Mouse (Mus musculus) 3134 (cell line): ENCODE measurements around the gene Btbd11.

Experiments
- DNase-seq: peaks from one replicate; pipeline ENCODE4 v3.0.0-alpha.2; 2011; ENCODE audit warnings: low spot score; ENCODE audit not compliant: insufficient read length; ENCODE audit errors: extremely low read depth

Btbd11 gene

DNA sequence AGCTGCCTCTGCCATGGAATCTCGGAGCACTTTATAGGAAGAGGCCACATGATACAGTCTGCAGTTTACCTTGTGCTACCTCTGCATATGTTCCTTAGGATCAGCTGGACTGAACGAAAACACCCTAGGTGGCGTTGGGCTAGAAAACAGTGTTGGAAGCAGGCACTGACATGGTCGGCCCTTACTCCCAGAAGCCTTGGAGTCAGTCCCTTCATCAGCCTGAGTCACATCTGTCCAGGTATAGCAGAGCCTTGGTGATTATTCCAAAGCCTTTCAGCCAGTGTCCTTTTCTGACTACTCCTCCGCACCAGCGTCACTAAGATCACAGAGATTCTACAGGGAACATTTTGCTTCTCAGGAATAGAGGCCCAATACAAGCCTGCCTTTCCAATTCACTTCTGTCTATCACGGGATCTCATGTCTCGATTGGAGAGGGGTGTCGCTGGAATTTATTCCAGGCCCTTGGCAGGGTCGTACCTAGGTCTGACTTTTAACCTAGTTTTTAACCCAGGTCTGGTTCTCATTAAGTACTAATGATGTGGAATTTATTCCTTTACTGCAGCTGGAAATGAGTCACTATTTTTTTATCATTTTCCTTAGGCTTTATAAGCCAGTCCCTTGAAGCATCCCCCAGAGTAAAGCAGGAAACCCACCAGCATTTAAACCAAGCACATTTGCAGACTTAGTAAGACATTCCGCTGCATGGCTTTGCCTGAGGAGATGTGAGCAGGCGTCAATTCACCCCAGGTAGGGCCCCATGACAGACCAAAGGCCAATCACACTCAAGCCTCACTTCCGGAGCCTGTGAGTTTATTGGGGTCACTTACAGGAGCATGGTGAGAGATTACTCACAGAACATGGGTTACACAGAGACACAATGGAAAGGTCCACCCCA lies 192.2 kb downstream of the Btbd11 start:
- no peak for DNase-seq

DNA sequence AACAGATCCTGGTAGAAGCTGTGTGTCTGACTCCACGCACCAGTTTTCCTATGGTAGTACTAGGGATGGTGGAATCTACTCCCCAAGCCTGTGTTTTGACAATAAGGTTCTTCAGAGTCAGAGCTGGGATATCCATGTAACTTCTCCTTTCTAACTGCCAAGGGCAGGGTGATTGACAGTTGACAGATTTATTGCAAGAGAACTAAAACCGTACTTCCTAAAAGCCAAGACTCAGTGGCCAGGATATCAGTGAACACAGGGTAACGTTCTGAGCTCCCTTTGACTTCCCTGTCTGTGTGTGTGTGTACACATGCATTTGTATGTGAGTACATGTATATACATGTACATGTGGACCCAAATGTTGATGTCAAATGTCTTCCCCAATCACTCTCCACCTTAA lies 201.1 kb downstream of the Btbd11 start:
- DNase-seq, result no peak

DNA sequence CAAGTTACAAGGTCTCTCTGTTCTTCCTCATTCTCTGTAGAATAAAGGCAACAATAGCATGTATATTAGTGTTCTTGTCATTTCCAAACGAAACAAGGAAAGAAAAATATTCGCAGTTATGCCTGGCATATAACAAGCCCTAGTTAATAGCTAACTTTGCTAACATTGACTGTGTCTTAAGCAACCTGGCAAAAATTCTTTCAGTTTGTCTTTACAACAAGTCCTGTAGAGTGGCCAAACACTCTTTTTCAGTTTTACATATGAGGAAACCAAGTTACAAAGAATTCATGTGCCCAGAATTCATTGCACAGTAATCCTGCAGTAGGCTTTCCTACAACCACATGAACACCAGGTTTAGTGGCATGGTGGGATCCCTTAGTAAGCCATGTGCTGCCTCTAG lies 203.4 kb downstream of the Btbd11 start:
- DNase-seq, result no peak

DNA sequence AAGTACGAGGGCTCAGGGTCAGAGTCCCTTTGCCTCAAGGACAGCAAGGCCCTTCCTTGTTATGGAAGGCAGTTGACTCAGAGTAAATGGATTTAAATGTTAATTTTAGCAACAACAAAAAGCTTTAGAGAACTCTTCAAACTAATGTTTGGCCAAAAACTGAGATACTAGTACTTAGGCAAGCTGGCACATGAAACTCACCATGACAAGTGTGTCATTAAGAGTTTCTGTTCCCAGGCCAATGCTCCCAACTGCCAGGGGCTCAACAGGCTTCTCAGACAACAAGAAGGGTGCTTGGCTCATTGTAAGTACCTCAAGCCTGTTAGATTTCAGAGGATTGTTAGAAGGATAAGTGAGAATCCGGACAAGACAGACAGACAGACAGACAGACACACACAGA lies 204.7 kb downstream of the Btbd11 start:
- DNase-seq, result no peak

DNA sequence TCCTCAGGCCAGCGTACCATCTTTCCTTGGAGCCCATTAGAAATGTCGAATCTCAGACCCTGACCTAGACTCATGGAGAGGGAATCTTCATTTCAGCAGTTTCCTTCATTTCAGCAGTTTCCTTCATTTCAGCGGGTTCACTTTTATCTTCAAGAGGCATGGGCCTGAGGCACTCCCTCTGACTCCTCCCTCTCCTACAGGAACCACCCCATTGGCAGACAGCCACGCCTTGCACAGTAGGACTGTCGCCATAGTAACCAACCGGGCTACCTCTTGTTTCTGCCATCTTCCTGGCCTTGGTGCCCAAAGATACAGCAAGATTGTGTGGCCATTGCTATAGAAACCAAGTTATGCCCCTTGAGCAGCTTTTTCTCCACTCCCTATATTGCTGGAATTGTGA lies 205.4 kb downstream of the Btbd11 start:
- peak; percentile 30 for DNase-seq

DNA sequence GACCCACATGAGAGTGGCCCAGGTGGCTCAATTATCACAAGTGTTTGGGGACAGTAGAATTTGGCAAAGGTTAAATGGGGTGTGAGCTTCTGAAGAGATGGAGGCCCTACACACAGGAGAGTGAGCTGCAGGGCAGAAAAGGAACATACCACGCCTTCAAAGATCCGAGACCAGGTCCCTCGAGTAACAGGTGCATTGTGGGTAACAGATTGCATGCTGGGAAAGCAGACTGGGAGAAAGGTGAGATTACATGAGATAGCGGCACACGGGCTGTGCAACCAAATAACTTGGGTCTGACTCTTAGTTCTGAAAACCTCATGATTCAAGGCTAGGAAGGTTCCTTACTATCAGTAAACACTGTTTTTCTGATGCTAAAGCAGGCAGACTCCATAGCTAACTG lies 209.7 kb downstream of the Btbd11 start:
- DNase-seq, result no peak

DNA sequence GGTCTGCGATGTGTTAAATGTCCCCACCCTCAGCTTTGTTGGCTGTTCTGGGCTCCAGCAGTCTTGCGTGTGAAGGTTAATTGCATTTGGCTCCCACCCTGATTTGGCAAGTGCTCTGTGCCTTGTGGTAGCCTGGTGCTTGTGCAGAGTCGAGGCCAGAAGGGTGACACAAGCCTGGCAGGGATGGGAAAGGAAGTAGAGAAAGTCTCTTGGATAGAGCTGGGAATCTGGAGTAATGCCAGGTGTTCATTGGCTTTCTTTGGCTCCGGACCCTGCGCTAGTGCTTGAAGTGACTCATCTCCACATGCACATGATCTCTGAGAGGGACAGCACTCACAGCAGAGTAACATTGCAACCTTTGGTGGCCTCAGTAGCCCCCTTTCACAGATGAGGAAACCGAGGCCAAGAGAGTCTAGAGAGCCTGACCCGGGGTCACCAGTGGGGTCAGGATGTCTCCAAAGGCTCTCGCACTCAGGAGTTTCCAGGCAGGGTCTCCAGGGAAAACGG lies 211.5 kb downstream of the Btbd11 start:
- DNase-seq, result peak; percentile 87

DNA sequence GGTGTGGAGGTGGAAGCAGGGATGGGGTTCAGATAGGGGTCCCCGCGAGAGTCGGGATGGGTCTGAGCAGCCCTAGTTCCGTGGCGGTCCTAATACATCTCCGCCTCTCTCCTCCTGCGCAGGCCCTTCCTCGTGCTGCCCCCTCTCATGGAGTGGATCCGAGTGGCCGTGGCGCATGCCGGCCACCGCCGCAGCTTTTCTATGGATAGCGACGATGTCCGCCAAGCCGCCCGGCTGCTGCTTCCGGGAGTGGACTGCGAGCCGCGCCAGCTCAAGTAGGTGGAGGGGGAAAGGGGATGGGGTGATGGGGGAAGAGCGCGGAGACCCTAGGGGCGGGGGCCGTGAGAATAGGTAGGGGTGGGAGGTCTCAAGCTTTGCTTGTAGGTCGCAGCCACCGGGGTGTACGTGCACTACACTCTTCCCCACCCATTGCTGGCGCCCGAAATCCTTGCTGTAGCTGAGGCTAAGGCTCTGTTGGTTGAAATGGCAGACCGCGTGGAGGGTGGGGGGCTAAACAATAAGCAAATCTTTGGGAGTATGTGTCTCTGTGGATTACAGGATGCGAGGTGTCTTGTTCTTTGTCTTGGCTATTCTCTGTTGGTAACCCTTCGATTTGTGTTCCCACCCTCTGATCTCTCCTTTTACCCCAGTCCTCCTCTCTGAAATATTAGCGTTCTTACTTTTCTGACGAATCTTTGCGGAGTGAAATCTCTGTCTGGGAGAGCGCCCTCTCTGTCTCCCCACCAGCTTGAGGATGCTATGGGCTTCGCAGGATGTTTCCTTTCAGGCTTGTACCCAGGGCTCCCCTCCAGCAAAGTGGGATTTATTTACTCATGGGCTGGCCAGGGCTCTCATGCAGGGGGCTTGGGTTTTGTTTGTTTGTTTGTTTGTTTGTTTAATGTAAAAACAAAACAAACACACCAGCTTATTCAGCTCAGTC lies 212.3 kb downstream of the Btbd11 start:
- no peak for DNase-seq

DNA sequence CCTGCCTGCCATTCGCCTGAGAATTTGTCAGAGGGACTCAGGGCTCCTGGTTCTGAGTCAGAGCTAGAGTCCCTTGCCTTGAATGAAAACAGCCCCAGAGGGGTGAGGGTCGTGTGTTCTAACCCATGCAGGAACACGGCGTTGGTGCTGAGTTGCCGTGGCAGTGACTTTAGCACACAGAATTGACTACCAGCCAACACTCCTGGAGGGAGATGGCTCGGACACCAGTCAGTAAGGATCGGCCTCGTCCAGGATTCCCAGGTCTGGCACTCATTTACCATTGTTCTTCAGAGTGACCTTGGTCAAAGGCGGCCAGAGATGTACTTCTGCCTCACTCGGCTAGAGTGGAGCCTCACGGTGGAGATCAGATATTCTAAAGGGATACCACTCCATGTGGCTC lies 215.9 kb downstream of the Btbd11 start:
- no peak for DNase-seq

DNA sequence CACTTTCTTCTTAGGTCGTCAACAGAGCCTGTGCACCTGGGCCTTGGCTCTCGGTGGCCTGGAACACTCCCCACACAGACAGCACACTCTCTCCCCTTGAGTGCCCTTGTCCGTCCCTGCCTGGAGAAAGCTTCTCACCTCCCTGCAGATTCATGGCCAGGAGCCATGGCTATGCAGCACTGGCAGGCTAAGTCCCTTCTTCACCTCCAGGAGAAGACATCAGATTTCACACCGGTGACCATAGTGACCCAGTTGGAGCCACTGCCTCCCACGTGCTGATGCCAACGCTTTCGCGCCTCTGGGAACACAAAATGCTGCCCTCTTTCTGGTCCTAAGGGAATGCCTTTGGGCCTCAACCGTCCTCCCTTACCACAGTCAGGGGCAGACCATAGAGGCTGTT lies 217.9 kb downstream of the Btbd11 start:
- DNase-seq, result no peak

DNA sequence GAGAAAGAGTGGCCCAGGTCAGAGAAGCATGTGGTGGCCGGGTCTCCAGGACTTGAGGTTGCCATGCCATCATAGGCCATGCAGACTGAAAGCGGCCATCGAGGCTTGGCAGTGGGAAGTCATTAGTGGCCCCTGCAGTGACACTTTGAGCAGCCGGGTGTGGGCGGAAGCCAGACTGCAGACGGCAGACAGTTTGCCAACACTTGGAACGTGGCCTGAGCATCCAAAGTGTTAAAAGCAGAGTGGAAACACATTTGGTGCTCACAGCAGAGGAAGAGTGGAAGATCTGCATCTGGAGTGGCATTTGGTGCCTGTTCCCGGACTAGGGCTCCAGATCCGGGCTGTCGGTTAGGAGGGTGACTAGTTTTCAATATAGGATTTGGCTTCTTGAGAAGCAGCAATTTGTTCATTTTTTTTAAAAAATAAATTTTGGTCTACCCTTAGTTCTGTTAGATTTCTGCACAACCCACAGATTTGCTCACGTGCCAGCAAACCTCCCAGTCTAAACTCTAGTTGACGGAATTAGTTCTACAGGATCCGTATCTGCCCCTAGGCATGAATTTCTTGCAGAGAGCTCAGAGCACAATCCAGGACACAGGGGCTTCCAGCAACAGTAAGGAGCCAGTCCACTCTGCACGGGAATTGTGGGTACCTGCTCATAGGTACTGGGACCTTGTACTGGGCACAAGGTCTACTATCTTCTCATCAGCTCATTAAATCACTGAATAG lies 222.1 kb downstream of the Btbd11 start:
- no peak for DNase-seq

DNA sequence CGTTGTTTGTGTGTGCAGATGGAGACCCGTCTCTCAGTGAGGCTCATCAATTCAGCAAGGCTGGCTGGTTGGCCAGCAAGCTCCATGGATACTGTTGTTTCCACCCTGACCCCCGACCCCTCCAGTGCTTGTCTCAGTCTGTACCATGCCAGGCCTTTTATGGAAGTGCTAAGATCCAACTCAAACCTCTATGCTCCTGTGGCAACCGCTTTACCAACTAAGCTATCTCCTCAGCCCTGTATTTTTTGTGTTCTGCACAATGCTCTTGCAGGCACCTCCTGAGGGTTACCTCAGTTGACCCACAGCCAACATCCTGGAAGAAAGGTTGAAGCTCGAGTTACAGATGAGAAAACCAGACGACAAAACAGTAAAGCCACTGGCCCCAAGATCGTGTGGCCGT lies 230.5 kb downstream of the Btbd11 start:
- no peak for DNase-seq

DNA sequence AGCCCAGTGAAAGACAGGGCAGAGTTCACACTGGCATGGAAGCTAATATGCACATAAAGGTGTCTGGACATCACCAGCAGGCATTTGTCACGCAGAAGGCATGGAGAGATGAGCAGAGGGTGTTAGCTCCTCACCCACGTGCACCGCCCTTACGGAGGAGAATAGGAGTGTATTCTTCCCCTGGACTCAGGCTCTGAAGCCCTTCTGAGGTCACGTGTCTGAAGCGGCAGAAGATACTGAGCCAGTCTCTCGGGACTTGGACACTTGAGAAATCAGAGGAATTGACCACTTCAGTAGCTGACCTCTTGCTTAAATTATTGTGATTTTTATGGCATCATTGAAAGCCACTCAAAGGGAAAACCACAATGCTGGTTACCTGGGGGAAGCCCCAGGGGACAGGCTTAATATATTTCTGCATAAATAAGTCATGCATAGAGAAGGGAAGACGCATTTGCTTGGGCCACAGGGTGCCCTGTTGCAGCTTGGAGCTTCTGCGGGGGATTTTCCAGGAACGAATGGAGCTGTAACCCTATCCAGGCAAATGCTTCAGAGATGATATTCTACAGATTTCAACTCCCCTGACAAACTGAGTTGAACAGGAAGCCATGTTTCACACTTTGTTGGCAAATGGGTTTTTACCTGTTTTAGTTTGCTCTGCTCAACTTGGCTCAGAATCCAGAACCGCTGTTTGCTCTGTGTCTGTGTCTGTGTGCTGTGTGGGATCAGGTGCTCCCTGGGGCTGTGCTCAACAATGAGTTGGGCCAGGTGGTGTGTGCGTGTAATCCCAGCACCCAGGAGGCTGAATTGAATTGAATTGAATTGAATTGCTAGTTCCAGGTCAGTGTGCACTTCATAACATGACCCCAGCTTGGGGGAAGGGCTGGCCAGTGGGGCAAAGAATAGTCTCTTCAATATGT lies 231.1 kb downstream of the Btbd11 start:
- no peak for DNase-seq

DNA sequence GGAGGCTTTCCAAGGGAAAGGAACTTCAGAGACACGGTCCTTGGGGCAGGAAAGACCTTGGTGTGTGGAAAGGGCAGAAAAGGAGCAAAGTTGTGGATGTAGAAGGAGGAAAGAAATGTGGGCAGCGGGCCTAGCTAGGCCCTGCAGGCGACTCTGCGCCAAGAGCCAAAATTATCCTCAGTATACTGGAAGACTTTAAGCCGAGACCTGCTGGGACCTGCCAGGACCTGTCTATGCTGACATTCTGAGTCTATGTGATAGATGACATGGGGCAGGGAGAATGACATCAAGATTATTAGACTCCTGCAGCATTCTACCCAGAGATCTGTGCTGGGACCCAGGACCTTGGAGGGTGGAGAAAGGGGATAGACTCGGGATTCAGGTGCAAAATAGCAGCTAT lies 234.5 kb downstream of the Btbd11 start:
- no peak for DNase-seq

DNA sequence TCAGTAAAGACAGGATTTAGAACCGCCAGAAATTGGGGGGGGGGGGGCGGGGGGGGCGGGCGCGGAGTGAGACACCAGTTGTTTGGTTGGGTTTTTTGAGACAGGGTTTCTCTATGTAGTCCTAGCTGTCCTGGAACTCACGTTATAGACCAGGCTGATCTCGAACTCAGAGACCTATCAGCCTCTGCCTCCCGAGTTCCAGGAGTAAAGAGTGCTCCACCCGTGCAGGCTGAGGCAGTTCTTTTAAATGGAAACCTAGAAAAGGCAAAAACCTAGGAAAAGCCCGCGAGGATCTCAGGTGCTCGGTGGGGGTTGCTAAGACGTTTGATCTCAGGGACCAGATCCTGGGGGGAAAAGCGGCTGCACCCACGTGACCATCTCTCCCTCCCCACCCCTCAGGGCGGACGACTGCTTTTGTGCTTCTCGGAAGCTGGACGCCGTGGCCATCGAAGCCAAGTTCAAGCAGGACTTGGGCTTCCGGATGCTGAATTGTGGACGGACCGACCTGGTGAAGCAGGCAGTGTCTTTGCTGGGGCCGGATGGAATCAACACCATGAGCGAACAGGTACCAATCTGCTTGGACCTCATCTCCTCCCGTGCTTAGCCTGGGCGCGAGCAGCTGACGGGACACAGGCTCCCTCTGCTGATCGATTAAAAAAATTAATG lies 238.0 kb downstream of the Btbd11 start:
- DNase-seq, result no peak

DNA sequence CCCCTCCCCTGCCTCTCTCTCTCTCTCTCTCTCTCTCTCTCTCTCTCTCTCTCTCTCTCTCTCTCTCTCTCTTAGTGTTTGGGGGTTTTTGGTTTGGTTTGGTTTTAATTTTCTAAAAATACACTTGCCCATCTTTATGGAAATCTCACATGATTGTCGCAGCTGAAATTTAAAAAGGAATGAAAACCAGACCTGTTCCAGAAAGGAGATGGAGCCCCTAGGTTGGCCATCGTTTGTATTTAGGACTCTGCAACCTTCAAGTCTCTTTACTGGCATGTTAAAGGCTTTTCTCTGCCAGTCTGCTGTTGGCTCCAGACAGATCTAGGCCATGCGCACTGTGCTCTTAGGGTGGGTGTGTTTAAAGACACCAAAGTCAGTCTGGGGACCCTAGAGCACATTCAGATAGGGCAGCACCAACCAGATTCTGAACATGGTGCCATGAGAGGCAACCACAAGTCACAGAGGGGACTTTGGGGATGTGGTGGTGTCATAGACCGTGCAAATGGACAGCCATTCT lies 238.6 kb downstream of the Btbd11 start:
- no peak for DNase-seq

DNA sequence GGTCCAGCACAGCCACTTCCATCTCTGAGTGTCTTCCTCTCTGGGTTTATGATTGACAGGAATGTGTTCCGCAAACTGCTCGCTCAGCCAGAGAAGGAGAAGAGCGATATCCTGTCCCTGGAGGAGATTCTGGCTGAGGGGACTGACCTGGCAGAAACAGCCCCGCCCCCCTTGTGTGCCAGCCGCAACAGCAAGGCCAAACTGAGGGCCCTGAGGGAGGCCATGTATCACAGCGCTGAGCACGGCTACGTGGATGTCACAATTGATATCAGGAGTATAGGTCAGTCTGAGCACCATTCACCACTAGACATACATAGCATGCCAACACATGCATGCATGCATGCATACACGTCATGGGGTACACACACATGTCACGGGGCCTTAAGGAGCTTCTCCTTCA lies 245.4 kb downstream of the Btbd11 start:
- no peak for DNase-seq

DNA sequence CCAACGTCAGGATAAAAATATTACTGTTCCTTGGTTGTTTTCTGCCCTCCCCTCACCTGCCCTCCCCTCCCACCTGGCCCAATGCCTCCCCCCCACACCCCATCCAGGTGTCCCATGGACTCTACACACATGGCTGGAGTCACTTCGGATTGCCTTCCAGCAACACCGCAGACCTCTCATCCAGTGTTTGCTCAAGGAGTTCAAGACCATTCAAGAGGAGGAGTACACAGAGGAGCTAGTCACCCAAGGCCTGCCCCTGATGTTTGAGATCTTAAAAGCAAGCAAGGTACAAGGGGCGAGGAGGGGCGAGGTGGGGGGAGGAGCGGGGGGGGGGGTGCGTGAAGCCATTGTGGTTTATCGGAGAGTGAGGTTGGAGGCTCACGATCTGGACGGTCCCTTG lies 247.0 kb downstream of the Btbd11 start:
- DNase-seq, result no peak

DNA sequence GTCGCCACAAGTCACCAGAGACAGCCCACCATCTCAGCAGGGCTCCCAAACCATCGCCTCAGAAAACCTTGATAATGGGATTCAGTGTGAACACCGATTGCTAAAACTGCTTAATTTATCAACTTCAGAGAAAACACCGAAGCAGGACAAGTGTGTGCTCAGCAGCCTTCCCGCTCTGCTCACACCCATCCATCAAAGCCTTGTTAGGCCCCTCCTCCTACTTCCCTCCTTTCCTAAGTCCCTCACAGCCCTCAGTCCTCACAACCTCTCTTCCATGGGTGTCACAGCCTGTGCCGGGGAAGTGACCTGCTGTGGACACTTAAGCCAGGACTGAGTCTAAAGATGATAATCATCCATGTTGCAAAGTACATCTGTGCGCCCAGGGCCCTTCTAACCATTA lies 251.0 kb downstream of the Btbd11 start:
- no peak for DNase-seq
